Mouse (Mus musculus): ENCODE data around the gene Kcnj6. TPM values are rescaled to one million over a fixed set of nuclear protein-coding genes. Genes with fewer than 3 reads are reported as not detected.
"Not testable (repeated sequence)": the region's sequence is repeated elsewhere in the genome, so short reads cannot be mapped to it uniquely, and the experiment has no call there.

Gene Kcnj6
- polyA plus RNA-seq, 1 experiment from 2014 or later = not detected

- no peak for ATAC-seq (ENCODE audit: insufficient number of reproducible peaks, low FRiP score, low TSS enrichment, low read depth)
- no peak overlapping the region for H3K4me3 ChIP-seq
- H3K4me2 ChIP-seq = no peak overlapping the region
- H3K9me3 ChIP-seq = no peaks in the 10 kb centered on the region
- 0 out of 2 replicates have a peak, but pooled peaks cover 9% of the 10 kb centered on the region for H3K4me1 ChIP-seq
- H3K9ac ChIP-seq = no peak overlapping the region
- no peak overlapping the region for H3K27ac ChIP-seq
- H3K36me3 ChIP-seq = no peaks in the 10 kb centered on the region
- H3K27me3 ChIP-seq = 0 out of 2 replicates have a peak, but pooled peaks cover 2% of the 10 kb centered on the region
- WGBS = 80% methylated on average over 9 of the region's 9 CpGs
These were observed 159.6 kb downstream of the Kcnj6 start for GRCm38 (mm10) chr16:94837881-94838280.

- no peak for ATAC-seq (ENCODE audit: insufficient number of reproducible peaks, low FRiP score, low TSS enrichment, low read depth)
- no peaks in the 10 kb centered on the region for H3K36me3 ChIP-seq
- H3K27me3 ChIP-seq = 0 out of 2 replicates have a peak, but pooled peaks cover 2% of the 10 kb centered on the region
- no peak overlapping the region for H3K4me3 ChIP-seq
- WGBS = 46% methylated on average over 9 of the region's 9 CpGs
- H3K9me3 ChIP-seq = no peaks in the 10 kb centered on the region
- H3K9ac ChIP-seq = no peak overlapping the region
- no peak overlapping the region for H3K27ac ChIP-seq
- 0 out of 2 replicates have a peak, but pooled peaks cover 2% of the 10 kb centered on the region for H3K4me1 ChIP-seq
- H3K4me2 ChIP-seq = no peak overlapping the region
These were observed 163.0 kb downstream of the Kcnj6 start for GRCm38 (mm10) chr16:94834502-94834901.

- ATAC-seq (ENCODE audit: insufficient number of reproducible peaks, low FRiP score, low TSS enrichment, low read depth) = no peak
- Histone ChIP-seq H3K27me3 (no peaks in the 10 kb centered on the region), H3K4me1 (peaks cover 17% of the 10 kb centered on the region), H3K4me2 (no peak overlapping the region), H3K27ac (peak overlapping the region; percentile 65; the same call in 1 of the 2 replicates), H3K9me3 (no peaks in the 10 kb centered on the region), H3K9ac (no peak overlapping the region), H3K4me3 (no peak overlapping the region), H3K36me3 (no peaks in the 10 kb centered on the region)
- 81% methylated on average over 18 of the region's 18 CpGs for WGBS
These were observed 169.3 kb downstream of the Kcnj6 start for GRCm38 (mm10) chr16:94828166-94828565.

- Histone ChIP-seq H3K27me3 (no peaks in the 10 kb centered on the region), H3K4me3 (no peak overlapping the region), H3K4me1 (peaks cover 17% of the 10 kb centered on the region), H3K9ac (no peak overlapping the region), H3K9me3 (no peaks in the 10 kb centered on the region), H3K27ac (peak overlapping the region; percentile 66; the same call in 1 of the 2 replicates), H3K36me3 (no peaks in the 10 kb centered on the region), H3K4me2 (no peak overlapping the region)
- ATAC-seq (ENCODE audit: insufficient number of reproducible peaks, low FRiP score, low TSS enrichment, low read depth) = peak; percentile 86
- 36% methylated on average over 8 of the region's 8 CpGs for WGBS
These were observed 170.4 kb downstream of the Kcnj6 start for GRCm38 (mm10) chr16:94827092-94827585.

- Histone ChIP-seq H3K36me3 (no peaks in the 10 kb centered on the region), H3K27me3 (no peaks in the 10 kb centered on the region), H3K9ac (no peak overlapping the region), H3K4me3 (no peak overlapping the region), H3K9me3 (no peaks in the 10 kb centered on the region), H3K27ac (no peak overlapping the region), H3K4me1 (peaks cover 17% of the 10 kb centered on the region), H3K4me2 (no peak overlapping the region)
- 84% methylated on average over 6 of the region's 6 CpGs for WGBS
- no peak for ATAC-seq (ENCODE audit: insufficient number of reproducible peaks, low FRiP score, low TSS enrichment, low read depth)
These were observed 172.2 kb downstream of the Kcnj6 start for GRCm38 (mm10) chr16:94825274-94825673.

GRCm38 (mm10) chr16:94822611-94823010, 174.9 kb downstream of the Kcnj6 start:
- 83% methylated on average over 5 of the region's 5 CpGs for WGBS
- Histone ChIP-seq H3K4me2 (no peak overlapping the region), H3K27ac (no peak overlapping the region), H3K4me3 (no peak overlapping the region), H3K27me3 (no peaks in the 10 kb centered on the region), H3K4me1 (peaks cover 9% of the 10 kb centered on the region), H3K36me3 (no peaks in the 10 kb centered on the region), H3K9me3 (no peaks in the 10 kb centered on the region), H3K9ac (no peak overlapping the region)
- no peak for ATAC-seq (ENCODE audit: insufficient number of reproducible peaks, low FRiP score, low TSS enrichment, low read depth)

- Histone ChIP-seq H3K9me3 (no peaks in the 10 kb centered on the region), H3K27ac (no peak overlapping the region), H3K9ac (no peak overlapping the region), H3K4me1 (no peaks in the 10 kb centered on the region), H3K4me2 (no peak overlapping the region), H3K36me3 (no peaks in the 10 kb centered on the region), H3K4me3 (no peak overlapping the region), H3K27me3 (no peaks in the 10 kb centered on the region)
- ATAC-seq (ENCODE audit: insufficient number of reproducible peaks, low FRiP score, low TSS enrichment, low read depth) = no peak
- WGBS = 84% methylated on average over 11 of the region's 11 CpGs
These were observed 175.9 kb downstream of the Kcnj6 start for GRCm38 (mm10) chr16:94821610-94822009.

GRCm38 (mm10) chr16:94816391-94816790, 181.1 kb downstream of the Kcnj6 start:
- Histone ChIP-seq H3K4me3 (no peak overlapping the region), H3K27ac (no peak overlapping the region), H3K4me1 (no peaks in the 10 kb centered on the region), H3K4me2 (no peak overlapping the region), H3K9ac (no peak overlapping the region), H3K27me3 (no peaks in the 10 kb centered on the region), H3K36me3 (no peaks in the 10 kb centered on the region), H3K9me3 (peaks cover 4% of the 10 kb centered on the region)
- 26% methylated on average over 6 of the region's 6 CpGs for WGBS
- ATAC-seq (ENCODE audit: insufficient number of reproducible peaks, low FRiP score, low TSS enrichment, low read depth) = no peak

- Histone ChIP-seq H3K4me3 (no peak overlapping the region), H3K27ac (no peak overlapping the region), H3K9ac (no peak overlapping the region), H3K4me2 (no peak overlapping the region), H3K27me3 (no peaks in the 10 kb centered on the region), H3K36me3 (no peaks in the 10 kb centered on the region), H3K9me3 (peaks cover 4% of the 10 kb centered on the region), H3K4me1 (no peaks in the 10 kb centered on the region)
- ATAC-seq (ENCODE audit: insufficient number of reproducible peaks, low FRiP score, low TSS enrichment, low read depth) = no peak
- 74% methylated on average over 6 of the region's 6 CpGs for WGBS
These were observed 181.6 kb downstream of the Kcnj6 start for GRCm38 (mm10) chr16:94815891-94816290.

GRCm38 (mm10) chr16:94809286-94809685, 188.2 kb downstream of the Kcnj6 start:
- not testable (repeated sequence) for H3K9ac ChIP-seq; H3K27me3 ChIP-seq; H3K4me2 ChIP-seq; H3K27ac ChIP-seq; H3K9me3 ChIP-seq; H3K4me1 ChIP-seq; H3K36me3 ChIP-seq; ATAC-seq (ENCODE audit: insufficient number of reproducible peaks, low FRiP score, low TSS enrichment, low read depth); H3K4me3 ChIP-seq
- WGBS = 7% methylated on average over 1 of the region's 1 CpGs

- no peaks in the 10 kb centered on the region for H3K36me3 ChIP-seq
- H3K4me1 ChIP-seq = no peaks in the 10 kb centered on the region
- WGBS = 87% methylated on average over 7 of the region's 12 CpGs
- H3K4me2 ChIP-seq = no peak overlapping the region
- no peaks in the 10 kb centered on the region for H3K27me3 ChIP-seq
- H3K9ac ChIP-seq = no peak overlapping the region
- no peak overlapping the region for H3K27ac ChIP-seq
- no peak overlapping the region for H3K4me3 ChIP-seq
- ATAC-seq (ENCODE audit: insufficient number of reproducible peaks, low FRiP score, low TSS enrichment, low read depth) = no peak
- no peaks in the 10 kb centered on the region for H3K9me3 ChIP-seq
These were observed 199.3 kb downstream of the Kcnj6 start for GRCm38 (mm10) chr16:94798241-94798640.

- H3K27me3 ChIP-seq = no peaks in the 10 kb centered on the region
- no peak overlapping the region for H3K4me3 ChIP-seq
- ATAC-seq (ENCODE audit: insufficient number of reproducible peaks, low FRiP score, low TSS enrichment, low read depth) = no peak
- H3K9ac ChIP-seq = no peak overlapping the region
- H3K4me2 ChIP-seq = no peak overlapping the region
- H3K27ac ChIP-seq = no peak overlapping the region
- H3K9me3 ChIP-seq = no peaks in the 10 kb centered on the region
- H3K4me1 ChIP-seq = no peaks in the 10 kb centered on the region
- H3K36me3 ChIP-seq = no peaks in the 10 kb centered on the region
- WGBS = 84% methylated on average over 6 of the region's 6 CpGs
These were observed 200.1 kb downstream of the Kcnj6 start for GRCm38 (mm10) chr16:94797366-94797765.

GRCm38 (mm10) chr16:94793041-94793440, 204.5 kb downstream of the Kcnj6 start:
- Histone ChIP-seq H3K36me3 (no peaks in the 10 kb centered on the region), H3K27me3 (no peaks in the 10 kb centered on the region), H3K9ac (no peak overlapping the region), H3K4me1 (peaks cover 5% of the 10 kb centered on the region; the same call in 1 of the 2 replicates), H3K4me2 (no peak overlapping the region), H3K9me3 (no peaks in the 10 kb centered on the region), H3K27ac (no peak overlapping the region), H3K4me3 (no peak overlapping the region)
- 57% methylated on average over 7 of the region's 7 CpGs for WGBS
- no peak for ATAC-seq (ENCODE audit: insufficient number of reproducible peaks, low FRiP score, low TSS enrichment, low read depth)
